15 mouse cellular contexts compared by ENCODE assay signal in the genomic region with DNA sequence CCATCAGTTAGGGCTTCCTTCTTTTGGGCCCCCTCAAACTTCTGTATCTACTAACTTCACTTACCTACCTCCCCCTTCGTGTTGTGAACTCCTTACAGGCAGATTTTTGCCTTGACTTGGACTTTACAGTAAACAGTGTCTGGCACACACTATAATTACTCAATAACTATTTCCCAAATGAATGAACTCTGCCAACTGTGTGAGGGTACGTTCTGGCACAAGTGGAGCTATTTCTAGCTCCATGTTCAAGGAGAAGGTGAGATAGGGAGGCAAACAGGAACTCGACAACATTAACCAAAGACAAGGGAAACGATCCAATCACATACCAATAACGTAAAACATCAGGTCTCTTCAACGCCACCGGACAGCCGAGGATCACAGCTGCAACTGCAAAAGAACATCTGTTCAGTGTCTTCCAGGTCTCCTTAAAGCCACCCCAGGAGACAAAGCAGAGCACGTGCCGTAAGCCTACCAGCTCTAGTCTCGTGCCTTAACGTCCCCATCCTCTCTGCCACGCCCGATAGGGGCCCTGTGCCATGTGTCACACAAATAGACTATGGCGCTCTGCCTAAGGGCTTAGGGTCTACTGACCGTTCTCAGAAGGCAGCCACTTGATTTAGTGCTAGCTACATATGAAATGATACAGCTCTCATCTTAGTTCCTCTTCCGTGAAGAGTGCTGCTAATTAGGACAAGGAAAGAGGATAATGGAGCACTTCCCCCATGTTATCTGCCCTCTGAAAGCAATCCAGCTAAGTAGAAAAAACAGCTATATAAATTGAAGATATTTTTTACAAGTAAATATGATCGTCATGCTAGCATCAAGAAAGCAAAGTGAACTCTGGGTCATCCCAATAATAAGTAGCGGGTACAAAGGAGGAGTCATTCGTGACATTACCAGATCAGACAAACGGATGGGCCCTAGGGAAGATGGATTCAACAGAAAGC. TPM values are rescaled to one million over a fixed set of nuclear protein-coding genes. Genes with fewer than 3 reads are reported as not detected.
DNase-seq lines count a peak whose midpoint lies in the region; ATAC-seq lines count a peak whose summit lies in the region.
"Had no signal": no experiment of that assay in that cellular context is flagged by ENCODE, and none has a peak within 500 bp of the region (broad histone marks: within the 10 kb centered on the region; RNA-seq: fewer than 3 reads in every experiment).

No protein-coding gene starts in this region.

- intact Hi-C loops in heart, postnatal 25 days (cut with DNase I), result no loop called here
- intact Hi-C loops in heart, postnatal 10 days (cut with DNase I), result no loop called here

- ATAC-seq in granulocyte monocyte progenitor cell, adult 5-6 weeks (replicated peaks; ENCODE audit: poor library complexity, severe bottlenecking), result no peak
- ATAC-seq: forebrain, embryonic 16.5 days had no signal

- peak; percentile 94 for DNase-seq in heart, adult 11 months
- DNase-seq in heart, postnatal 25 days (ENCODE audit: low spot score), result no peak
- peak; percentile 75 for DNase-seq in MEL-GATA-1-ER (ENCODE audit: extremely low read depth, low read depth)
- DNase-seq in heart, adult 9 months (ENCODE audit: low spot score in 2 of 2), result peak; percentile 38 to 50
- DNase-seq in heart, postnatal 10 days, result peak; percentile 43 to 68
- DNase-seq in right cerebral cortex, postnatal 36 days (ENCODE audit: low spot score in 2 of 2), result no peak
- DNase-seq: cerebellum, adult 11 months; cerebellum, postnatal 14 days; kidney, adult 8-10 months; kidney, postnatal 36 days; layer of hippocampus, adult 9-11 months; right cerebral cortex, adult 18-20 months; thymus, postnatal 25 days had no signal

RNA-seq across cellular contexts. Expression of a gene that starts 27.4 kb away (rescaled TPM):
- 10 to 100 TPM; 28.4 to 34.6 TPM for total RNA-seq in heart, postnatal 25 days (2021)
- total RNA-seq in heart, postnatal 10 days (2021), result 10 to 100 TPM; 45.0 to 45.3 TPM
- 131 and 137 TPM in 2 replicates for total RNA-seq in granulocyte monocyte progenitor cell, adult 5-6 weeks (2014; fragmentation: Nextera tagmentation)
- 120 and 140 TPM in 2 replicates for total RNA-seq in granulocyte monocyte progenitor cell, adult 5-6 weeks (2017)

RNA-seq across cellular contexts. Expression of a gene that starts 27.4 kb away (rescaled TPM):
- total RNA-seq in heart, postnatal 25 days (2021), result 10 to 100 TPM; 37.2 to 38.5 TPM
- total RNA-seq in heart, postnatal 10 days (2021), result 10 to 100 TPM; 38.1 to 48.5 TPM
- total RNA-seq in granulocyte monocyte progenitor cell, adult 5-6 weeks (2014; fragmentation: Nextera tagmentation), result 31.0 and 38.8 TPM in 2 replicates
- total RNA-seq in granulocyte monocyte progenitor cell, adult 5-6 weeks (2017), result 37.8 and 45.9 TPM in 2 replicates

RNA-seq across cellular contexts. Expression of a gene that starts 52.8 kb away (rescaled TPM):
- 10 to 100 TPM; 26.6 to 26.7 TPM for total RNA-seq in heart, postnatal 25 days (2021)
- 10 to 100 TPM; 33.6 to 36.3 TPM for total RNA-seq in heart, postnatal 10 days (2021)
- total RNA-seq in granulocyte monocyte progenitor cell, adult 5-6 weeks (2014; fragmentation: Nextera tagmentation), result 88.8 and 96.9 TPM in 2 replicates
- total RNA-seq in granulocyte monocyte progenitor cell, adult 5-6 weeks (2017), result 50.0 and 50.5 TPM in 2 replicates

Comparison
In these comparisons a context has a peak if more than half of its experiments do, and no peak if none do; other contexts are left out.
1. DNase-seq: peak in heart, adult 11 months (single experiment), MEL-GATA-1-ER (single experiment), heart, adult 9 months (2 of 2) and heart, postnatal 10 days (2 of 2); none in heart, postnatal 25 days (single experiment) and right cerebral cortex, postnatal 36 days (0 of 2).